Mouse (Mus musculus) kidney, adult 2 months (tissue): Measurements from ENCODE around the gene Btbd10.

Experiments used
- CTCF ChIP-seq: fragments of 200-500 bp; conservative IDR thresholded peaks from 2 replicates; pipeline ENCODE4 v1.5.1; 2011; ENCODE audit warnings: low read depth, mild to moderate bottlenecking, control low read depth, low read length, moderate library complexity, mixed read lengths; ENCODE audit not compliant: insufficient read depth, insufficient read length
- POLR2A ChIP-seq: fragments of 200-500 bp; IDR thresholded peaks from one replicate; pipeline ENCODE4 v1.6.1; 2011; ENCODE audit warnings: low read depth, low read length, control low read depth

DNA sequence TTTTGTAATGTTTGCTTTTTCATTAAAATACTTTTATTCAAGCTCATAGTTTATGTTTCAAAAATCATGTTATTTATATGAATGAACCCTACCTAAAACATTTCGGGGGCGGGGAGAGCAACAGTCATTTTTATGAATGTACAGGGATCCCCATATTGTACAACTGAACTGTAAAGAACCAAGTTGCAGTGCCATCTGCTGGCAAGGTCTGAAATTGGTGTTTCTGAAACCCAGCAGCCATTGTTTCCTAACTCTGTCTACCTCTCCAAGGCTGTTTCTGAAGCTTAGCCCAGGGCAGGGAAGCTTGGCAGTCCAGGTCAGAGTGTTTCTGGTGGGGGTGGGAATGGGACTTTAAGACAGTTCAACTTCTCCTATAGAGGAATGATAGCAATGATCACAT lies 57.4 kb downstream of the Btbd10 start:
- TF ChIP-seq CTCF (peak; percentile 43), POLR2A (no peak)
